Mouse (Mus musculus) c-Kit-positive CD71-positive TER-119-positive erythroid progenitor cells, embryonic 14.5 days (primary cell): ENCODE data around the gene Zscan4b.
"Not testable (repeated sequence)": the region's sequence is repeated elsewhere in the genome, so short reads cannot be mapped to it uniquely, and the experiment has no call there.

ENCODE experiments used
- DNase-seq: peaks from one replicate; pipeline ENCODE4 v3.0.0-alpha.2; 2013; ENCODE audit warnings: low spot score

Gene Zscan4b

GRCm38 (mm10) chr7:10904950-10905349 is at the start of gene Zscan4b:
TSS of gene Zscan4b (minus strand) at chr7:10905050.
- DNase-seq = not testable (repeated sequence)
